ENCODE assay signal across 10 mouse cellular contexts in the genomic region with DNA sequence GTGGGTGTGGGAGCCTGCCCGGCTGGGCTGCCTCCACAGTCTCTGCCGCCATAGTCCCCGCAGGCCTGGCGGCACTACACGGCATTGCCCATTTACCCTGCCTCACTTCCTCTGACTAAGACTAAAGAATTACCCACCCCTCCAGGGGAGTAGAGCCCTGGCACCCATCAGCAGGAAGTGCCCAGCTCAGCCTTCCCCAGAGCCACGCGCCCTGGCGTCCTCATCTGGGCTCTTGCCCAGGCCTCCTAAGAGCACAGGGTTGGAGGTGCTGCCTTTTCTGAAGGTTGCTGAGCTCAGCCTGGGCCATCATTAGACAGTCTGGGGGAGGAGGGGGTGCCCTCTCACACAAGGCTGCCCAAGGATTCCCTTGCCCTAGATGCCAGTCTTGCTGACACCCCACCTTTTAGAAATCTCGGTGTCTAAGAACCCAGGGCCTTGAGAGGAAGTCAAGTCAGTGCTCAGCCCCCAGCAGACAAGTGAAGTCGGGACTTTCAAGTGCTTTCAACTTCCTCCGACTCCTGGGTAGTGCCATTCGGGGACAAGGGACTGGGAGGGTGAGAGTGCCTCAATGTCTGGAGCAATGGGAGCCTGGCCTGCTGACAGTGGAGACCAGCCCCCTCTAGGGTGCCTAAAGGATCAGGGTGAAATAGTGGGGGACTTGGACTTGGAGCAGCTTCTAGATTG. TPM values are rescaled to one million over a fixed set of nuclear protein-coding genes. Genes with fewer than 3 reads are reported as not detected.
DNase-seq lines count a peak whose midpoint lies in the region; ATAC-seq and TF ChIP-seq lines count a peak whose summit lies in the region.
"Had no signal": no experiment of that assay in that cellular context is flagged by ENCODE, and none has a peak within 500 bp of the region (broad histone marks: within the 10 kb centered on the region; RNA-seq: fewer than 3 reads in every experiment).

No protein-coding gene starts in this region.

- no peaks in the 10 kb centered on the region for H3K9me3 ChIP-seq in forebrain, postnatal 0 days (ENCODE audit: low read length)
- no peaks in the 10 kb centered on the region for H3K9me3 ChIP-seq in forebrain, embryonic 14.5 days (replicated peaks; ENCODE audit: control insufficient read depth, low read length)
- H3K9me3 ChIP-seq: midbrain, embryonic 13.5 days had no signal

- ATAC-seq in forebrain, postnatal 0 days = peak; percentile 42
- ATAC-seq in forebrain, embryonic 14.5 days = no peak
- ATAC-seq in neutrophil, adult 5-6 weeks (ENCODE audit: extremely low read depth, insufficient number of reproducible peaks, low FRiP score, poor library complexity, severe bottlenecking) = peak; percentile 67
- ATAC-seq: midbrain, embryonic 13.5 days had no signal

- no peak overlapping the region for H3K4me2 ChIP-seq in forebrain, postnatal 0 days (ENCODE audit: low read depth)
- H3K4me2 ChIP-seq in forebrain, embryonic 14.5 days (ENCODE audit: low read length) = no peak overlapping the region
- H3K4me2 ChIP-seq: midbrain, embryonic 13.5 days had no signal

- H3K9ac ChIP-seq in forebrain, postnatal 0 days = no peak overlapping the region
- no peak overlapping the region for H3K9ac ChIP-seq in forebrain, embryonic 14.5 days (ENCODE audit: low read length)
- H3K9ac ChIP-seq: midbrain, embryonic 13.5 days had no signal

- WGBS in forebrain, postnatal 0 days = 68% methylated on average over 12 of the region's 12 CpGs
- WGBS in forebrain, embryonic 14.5 days = 80% methylated on average over 12 of the region's 12 CpGs

- no peak for DNase-seq in forebrain, postnatal 0 days
- DNase-seq in forebrain, embryonic 14.5 days (ENCODE audit: low spot score) = no peak
- peak; percentile 1 for DNase-seq in right cerebral cortex, postnatal 14 days
- no peak for DNase-seq in right cerebral cortex, postnatal 4 days
- DNase-seq in gastrocnemius, postnatal 25 days = peak; percentile 76
- DNase-seq in testis, postnatal 10 days (ENCODE audit: low spot score) = no peak
- DNase-seq in urinary bladder, adult 2 months (ENCODE audit: low spot score) = no peak
- DNase-seq: kidney, adult 18-20 months had no signal

- no peaks in the 10 kb centered on the region for H3K36me3 ChIP-seq in forebrain, postnatal 0 days (ENCODE audit: insufficient read depth)
- H3K36me3 ChIP-seq in forebrain, embryonic 14.5 days (ENCODE audit: control insufficient read depth, insufficient read depth, low read length) = no peaks in the 10 kb centered on the region
- H3K36me3 ChIP-seq: midbrain, embryonic 13.5 days had no signal

- H3K4me3 ChIP-seq in forebrain, postnatal 0 days (ENCODE audit: low read depth, low read length) = no peak overlapping the region
- no peak overlapping the region for H3K4me3 ChIP-seq in forebrain, embryonic 14.5 days (ENCODE audit: low read depth, low read length)
- H3K4me3 ChIP-seq: midbrain, embryonic 13.5 days had no signal

- TF ChIP-seq CTCF in forebrain, postnatal 0 days (IDR thresholded peaks at IDR 0.05; ENCODE audit: low read depth) = no peak

- no peak overlapping the region for H3K27ac ChIP-seq in forebrain, postnatal 0 days (ENCODE audit: low read depth, low read length)
- no peak overlapping the region for H3K27ac ChIP-seq in forebrain, embryonic 14.5 days (ENCODE audit: low read depth, low read length)
- H3K27ac ChIP-seq: midbrain, embryonic 13.5 days had no signal

- no peaks in the 10 kb centered on the region for H3K27me3 ChIP-seq in forebrain, postnatal 0 days (ENCODE audit: insufficient read depth, low read length)
- H3K27me3 ChIP-seq in forebrain, embryonic 14.5 days (replicated peaks; ENCODE audit: control insufficient read depth, insufficient read depth, low read length) = no peaks in the 10 kb centered on the region
- H3K27me3 ChIP-seq: midbrain, embryonic 13.5 days had no signal

- no peaks in the 10 kb centered on the region for H3K4me1 ChIP-seq in forebrain, postnatal 0 days (ENCODE audit: insufficient read depth)
- H3K4me1 ChIP-seq in forebrain, embryonic 14.5 days (ENCODE audit: control insufficient read depth, insufficient read depth, low read length) = peaks cover 22% of the 10 kb centered on the region

RNA-seq across cellular contexts. Expression of a gene that starts 17.9 kb away (rescaled TPM):
- 43.5 and 44.5 TPM in 2 replicates for total RNA-seq in forebrain, postnatal 0 days (2014; rRNA removed)
- 16.5 and 16.7 TPM in 2 replicates for polyA plus RNA-seq in forebrain, postnatal 0 days (2015; fragmentation: Nextera tagmentation; extraction: Ambion mirVana)
- 10.2 and 11.3 TPM in 2 replicates for polyA plus RNA-seq in forebrain, embryonic 14.5 days (2014; fragmentation: Nextera tagmentation; extraction: Ambion mirVana)
- 10 to 100 TPM; 13.8 to 31.7 TPM for total RNA-seq in gastrocnemius, postnatal 25 days (2021)
- total RNA-seq in neutrophil, adult 5-6 weeks (2017) = 18.7 and 22.0 TPM in 2 replicates
- 33.5 and 34.7 TPM in 2 replicates for polyA plus RNA-seq in urinary bladder, adult 2 months (2012; rRNA removed)

RNA-seq across cellular contexts. Expression of a gene that starts 42.9 kb away (rescaled TPM):
- 890 and 984 TPM in 2 replicates for total RNA-seq in forebrain, postnatal 0 days (2014; rRNA removed)
- 678 and 804 TPM in 2 replicates for polyA plus RNA-seq in forebrain, postnatal 0 days (2015; fragmentation: Nextera tagmentation; extraction: Ambion mirVana)
- polyA plus RNA-seq in forebrain, embryonic 14.5 days (2014; fragmentation: Nextera tagmentation; extraction: Ambion mirVana) = 718 and 924 TPM in 2 replicates
- total RNA-seq in gastrocnemius, postnatal 25 days (2021) = 100 to 1,000 TPM; 243 to 260 TPM
- total RNA-seq in neutrophil, adult 5-6 weeks (2017) = 440 and 528 TPM in 2 replicates
- 1,045 and 1,109 TPM in 2 replicates for polyA plus RNA-seq in urinary bladder, adult 2 months (2012; rRNA removed)

RNA-seq across cellular contexts. Expression of a gene that starts 51.8 kb away (rescaled TPM):
- 12.9 and 18.1 TPM in 2 replicates for total RNA-seq in forebrain, postnatal 0 days (2014; rRNA removed)
- polyA plus RNA-seq in forebrain, postnatal 0 days (2015; fragmentation: Nextera tagmentation; extraction: Ambion mirVana) = 20.5 and 21.0 TPM in 2 replicates
- 29.4 and 36.8 TPM in 2 replicates for polyA plus RNA-seq in forebrain, embryonic 14.5 days (2014; fragmentation: Nextera tagmentation; extraction: Ambion mirVana)
- 10 to 100 TPM; 11.0 to 11.3 TPM for total RNA-seq in gastrocnemius, postnatal 25 days (2021)
- total RNA-seq in neutrophil, adult 5-6 weeks (2017) = 5.2 and 5.9 TPM in 2 replicates
- polyA plus RNA-seq in urinary bladder, adult 2 months (2012; rRNA removed) = 7.8 and 10.2 TPM in 2 replicates

Comparison
In these comparisons a context has a peak if more than half of its experiments do, and no peak if none do; other contexts are left out.
1. DNase-seq: peak in right cerebral cortex, postnatal 14 days (single experiment) and gastrocnemius, postnatal 25 days (single experiment); none in forebrain, postnatal 0 days (single experiment), forebrain, embryonic 14.5 days (single experiment), right cerebral cortex, postnatal 4 days (single experiment), testis, postnatal 10 days (single experiment) and urinary bladder, adult 2 months (single experiment).